Mouse (Mus musculus): ENCODE results near the gene Msto1.
"Not testable (repeated sequence)": the region's sequence is repeated elsewhere in the genome, so short reads cannot be mapped to it uniquely, and the experiment has no call there.

Gene Msto1

DNA sequence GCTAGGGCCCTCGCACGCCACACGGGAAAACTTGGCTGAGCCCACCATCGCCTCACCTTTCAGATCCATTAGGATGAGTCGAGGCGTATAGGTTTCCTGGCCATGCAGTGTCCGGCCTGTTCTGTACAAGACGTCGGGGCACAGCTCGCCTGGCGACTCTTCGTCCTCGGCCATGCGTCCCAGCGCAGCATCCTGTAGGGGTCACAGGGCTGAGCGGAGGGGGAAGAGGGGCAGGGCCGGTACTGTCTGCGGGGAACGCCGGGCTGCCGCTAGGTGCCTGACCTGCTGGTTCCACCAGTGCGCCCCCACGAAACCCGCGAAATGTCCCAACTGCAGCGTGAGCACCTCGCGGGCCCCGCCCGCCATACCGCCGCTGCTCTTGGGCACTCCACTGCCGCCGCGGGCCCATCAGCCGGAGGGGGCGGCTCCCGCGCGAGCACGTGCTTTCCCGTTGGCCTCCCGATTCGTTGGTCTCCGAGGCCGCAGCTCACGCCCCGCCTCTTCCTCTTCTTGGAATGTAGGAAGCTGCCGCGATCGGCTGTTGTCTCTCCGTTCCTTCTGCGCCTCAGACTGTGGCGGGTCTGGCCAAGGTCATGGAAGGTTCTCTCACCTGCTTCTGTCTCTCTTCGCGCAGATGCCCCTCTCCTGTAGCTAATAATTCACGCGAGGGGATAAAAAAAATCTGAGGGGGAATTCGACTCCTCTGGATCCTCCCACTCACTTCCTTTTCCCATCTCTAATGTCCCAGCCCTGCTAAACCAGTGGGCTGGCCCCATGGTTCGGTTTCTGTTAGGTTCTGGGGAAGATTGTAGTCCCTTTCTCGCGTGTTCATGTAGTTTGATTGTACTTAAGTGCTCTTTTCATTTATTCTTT is at the start of gene Msto1:
Msto1 (minus strand) TSS at position 489 of the 873 bp plus-strand sequence.
- peak; percentile 89 for DNase-seq (ENCODE audit: low read depth)

DNA sequence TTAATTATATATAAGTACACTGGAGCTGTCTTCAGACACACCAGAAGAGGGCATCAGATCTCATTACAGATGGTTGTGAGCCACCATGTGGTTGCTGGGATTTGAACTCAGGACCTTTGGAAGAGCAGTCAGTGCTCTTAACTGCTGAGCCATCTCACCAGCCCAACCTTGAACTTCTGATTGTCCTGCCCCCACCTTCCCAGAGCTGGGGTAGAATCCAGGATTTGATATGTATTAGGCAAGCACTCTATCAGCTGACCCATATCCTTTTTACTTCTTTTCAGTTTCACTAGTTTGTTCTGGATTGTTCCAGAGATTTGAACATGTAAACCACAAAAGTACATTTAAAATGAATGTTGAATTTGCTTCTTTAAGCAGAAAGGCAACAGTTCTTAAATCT is 49.4 kb upstream of the Msto1 start:
- DNase-seq (ENCODE audit: low read depth) = not testable (repeated sequence)

DNA sequence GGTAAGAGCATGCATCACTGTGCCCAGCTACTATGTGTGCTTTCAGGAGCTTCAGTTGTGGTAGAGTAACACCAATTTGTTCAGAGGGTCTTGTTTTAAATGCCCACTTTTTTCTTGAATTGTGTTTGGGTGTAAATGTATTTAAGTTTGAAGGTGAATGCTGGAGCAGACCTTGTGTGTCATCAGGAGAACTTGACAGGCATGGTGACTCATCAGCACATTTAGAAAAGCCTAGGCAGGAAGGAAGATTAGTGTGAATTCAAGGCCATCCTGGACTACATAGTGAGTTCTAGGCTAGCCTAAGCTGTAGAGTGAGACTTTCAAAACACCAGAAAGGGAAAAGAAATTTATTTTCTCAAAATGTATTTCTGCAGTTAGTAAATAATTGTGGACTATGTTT is 39.9 kb upstream of the Msto1 start:
- no peak for DNase-seq (ENCODE audit: low read depth)

DNA sequence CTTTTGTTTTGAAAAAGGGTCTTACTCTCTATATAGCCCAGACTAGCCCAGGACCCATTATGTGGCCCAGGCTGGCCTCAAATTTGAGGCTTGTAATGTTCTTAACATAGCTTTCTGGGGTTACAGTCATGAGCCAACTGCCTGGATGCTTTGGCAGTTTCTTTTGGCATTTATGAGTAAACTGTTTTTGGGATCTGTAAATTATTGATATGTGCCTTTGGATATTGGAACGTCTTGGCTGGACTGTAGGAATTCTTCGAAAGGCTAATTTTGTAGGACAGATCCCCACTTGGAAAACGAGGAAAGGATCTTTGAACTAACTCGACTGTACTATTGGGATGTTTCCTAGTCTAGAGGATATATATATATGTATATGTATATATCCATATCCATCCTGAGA is 39.4 kb upstream of the Msto1 start:
- DNase-seq (ENCODE audit: low read depth) = no peak

DNA sequence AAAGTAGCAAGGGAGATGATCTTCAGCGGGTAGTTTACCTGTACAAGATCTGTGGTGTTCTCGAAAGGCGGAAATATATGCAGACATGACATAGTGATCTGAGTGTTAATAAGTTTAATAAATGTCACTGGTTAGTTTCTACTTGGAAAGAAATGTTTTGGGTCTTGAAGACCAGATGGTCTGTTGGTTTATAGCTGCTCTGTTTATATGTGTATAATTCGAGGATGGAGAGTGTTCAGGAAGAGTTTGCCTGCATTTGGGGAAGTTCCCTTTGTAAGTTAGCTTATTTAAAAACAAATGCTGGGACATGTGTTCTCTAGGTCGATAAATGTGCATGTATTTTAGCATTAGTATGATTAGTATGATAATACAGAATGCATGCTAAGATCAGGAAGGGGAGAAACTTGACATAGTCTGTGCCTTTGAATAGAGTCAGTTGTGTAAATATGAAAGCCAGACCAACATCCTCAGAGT is 37.6 kb upstream of the Msto1 start:
- no peak for DNase-seq (ENCODE audit: low read depth)

DNA sequence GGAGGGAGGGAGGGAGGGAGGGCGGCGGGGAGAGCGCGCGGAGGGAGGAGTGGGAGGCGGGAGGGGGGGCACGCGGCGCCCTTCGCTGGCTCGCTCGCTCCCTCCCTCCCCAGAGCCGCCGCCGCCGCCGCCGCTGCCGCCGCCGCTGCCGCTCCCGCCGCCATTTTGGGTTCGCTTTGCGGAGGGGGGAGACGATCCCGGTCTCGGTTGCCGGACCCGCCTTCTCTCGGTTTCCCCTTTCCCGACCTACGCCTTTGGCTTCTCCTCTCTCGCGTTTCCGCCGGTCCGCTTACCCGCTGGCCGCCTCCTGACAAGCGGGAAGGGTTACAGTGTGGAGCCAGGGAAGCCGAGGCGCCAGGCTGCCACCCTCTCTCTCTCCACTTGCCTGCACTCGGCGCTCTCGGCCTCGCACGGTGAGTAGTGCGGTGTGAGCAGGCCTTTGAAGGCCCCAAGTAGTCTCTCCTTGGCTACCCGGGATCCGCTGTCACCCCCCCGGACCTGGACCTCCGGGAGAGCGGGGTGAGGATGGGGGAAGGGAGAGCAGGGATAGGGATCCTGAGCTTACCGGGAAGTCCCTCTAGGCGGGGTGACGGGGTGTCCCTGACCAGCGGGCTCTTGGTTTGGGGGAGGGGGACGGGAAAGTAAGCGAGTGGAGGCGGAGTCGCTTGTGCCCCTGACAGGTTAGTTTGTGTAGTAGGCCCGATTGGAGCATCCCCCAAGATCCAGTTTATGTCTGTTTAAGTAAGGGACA is 37.0 kb upstream of the Msto1 start, which contains the start of the genes Ash1l and Dap3:
Ash1l (plus strand) TSS at position 47 of the 751 bp plus-strand sequence.
Dap3 (minus strand) TSS at position 606 of the 751 bp plus-strand sequence.
- peak; percentile 54 for DNase-seq (ENCODE audit: low read depth)

DNA sequence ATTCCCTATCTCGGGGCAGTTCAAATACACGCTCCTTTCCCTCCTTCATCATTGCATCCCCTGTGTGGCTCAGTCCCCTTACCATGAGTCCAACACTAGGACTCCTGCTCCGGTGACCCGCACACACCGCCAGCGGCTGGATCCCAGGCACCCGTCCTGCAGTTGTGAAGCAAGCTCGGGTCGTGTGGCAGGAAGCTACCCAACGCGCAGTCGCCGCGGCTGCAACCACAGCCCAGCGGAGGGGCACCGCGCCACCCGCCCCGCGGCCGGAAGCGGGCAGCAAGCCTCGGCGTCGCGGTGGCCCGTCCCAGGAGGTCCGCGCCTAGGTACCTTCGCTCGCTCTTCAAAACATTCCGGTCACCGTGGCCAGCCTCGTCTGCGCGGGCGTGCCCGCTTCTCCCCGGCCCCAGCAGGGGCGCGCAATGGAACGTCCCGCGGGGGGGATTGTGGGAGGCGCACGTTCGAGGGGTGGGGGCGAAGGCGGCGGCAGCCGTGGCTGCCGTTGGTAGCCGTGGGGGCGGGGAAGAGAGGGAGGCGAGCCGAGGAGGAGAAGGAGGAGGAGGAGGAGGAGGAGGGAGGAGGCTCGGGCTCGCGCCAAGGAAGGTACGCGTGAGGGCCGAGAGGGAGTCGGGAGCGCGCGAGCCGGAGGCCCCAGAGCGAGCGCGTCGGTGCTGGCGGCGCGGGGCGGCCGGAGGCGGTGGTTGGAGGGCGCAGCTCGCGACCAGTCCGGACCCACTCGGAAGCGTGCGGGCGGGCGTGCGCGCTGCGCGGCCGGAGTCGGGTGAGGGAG is 36.2 kb upstream of the Msto1 start:
- peak; percentile 74 for DNase-seq (ENCODE audit: low read depth)

DNA sequence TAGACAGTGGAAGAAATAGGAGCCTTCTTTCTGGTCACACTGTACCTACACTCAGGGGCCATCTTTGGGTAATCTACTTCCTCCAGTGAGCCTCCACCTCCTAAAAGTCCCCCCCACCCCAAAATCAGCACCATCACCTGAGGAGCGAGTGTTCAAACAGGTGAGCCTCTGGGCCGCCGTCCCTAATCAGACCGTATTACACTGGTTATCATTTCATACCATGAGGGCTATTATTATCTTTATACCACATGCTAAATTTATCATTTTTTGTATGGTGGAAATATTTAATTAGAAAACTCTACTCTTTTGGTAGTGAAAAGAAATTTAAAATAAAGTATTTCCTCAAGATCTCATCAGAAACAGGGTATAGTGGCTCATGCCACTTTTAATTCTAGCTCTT is 30.3 kb upstream of the Msto1 start:
- DNase-seq (ENCODE audit: low read depth) = no peak

DNA sequence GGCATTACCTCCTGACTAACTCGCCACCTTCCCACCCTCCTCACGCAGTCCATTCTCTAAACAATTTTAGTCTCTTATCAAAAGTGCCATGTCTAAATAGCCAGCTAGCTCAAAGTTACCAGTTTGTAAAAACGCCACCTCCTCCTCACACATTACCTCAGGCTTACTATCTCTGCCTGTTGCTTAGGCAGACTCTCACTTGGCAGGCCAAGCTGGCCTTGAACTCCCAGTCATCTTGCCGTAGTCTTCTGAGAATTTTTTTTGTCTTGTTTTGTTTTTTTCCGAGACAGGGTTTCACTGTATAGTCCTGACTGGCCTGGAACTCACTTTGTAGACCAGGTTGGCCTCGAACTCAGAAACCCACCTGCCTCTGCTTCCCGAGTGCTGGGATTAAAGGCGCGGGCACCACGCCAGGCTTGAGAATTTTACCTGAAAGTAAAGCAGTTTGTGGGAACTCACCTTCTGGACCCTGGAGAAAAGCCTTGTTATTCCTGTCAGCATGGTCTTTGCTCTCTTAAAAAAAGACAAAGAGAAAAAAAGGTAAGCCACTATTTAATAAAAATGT is 28.6 kb upstream of the Msto1 start:
- no peak for DNase-seq (ENCODE audit: low read depth)

DNA sequence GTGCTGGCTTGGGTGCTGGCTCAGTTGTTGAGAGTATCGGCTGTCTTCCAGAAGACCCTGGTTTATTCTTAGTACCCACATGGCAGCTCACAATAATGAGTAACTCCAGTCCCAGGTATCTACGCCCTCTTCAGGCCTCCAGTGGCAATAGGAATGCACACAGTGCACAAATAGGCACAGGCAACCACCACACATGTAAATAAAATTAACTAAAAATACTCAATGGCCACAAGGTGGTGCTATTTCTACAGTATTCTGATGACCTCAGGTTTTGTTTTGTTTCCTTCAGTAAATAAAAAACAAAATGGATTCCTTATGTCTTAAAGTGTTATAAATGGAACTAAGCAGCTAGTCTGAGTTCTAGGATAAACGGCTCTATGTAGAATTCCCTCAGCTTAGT is 25.9 kb upstream of the Msto1 start:
- DNase-seq (ENCODE audit: low read depth) = no peak

DNA sequence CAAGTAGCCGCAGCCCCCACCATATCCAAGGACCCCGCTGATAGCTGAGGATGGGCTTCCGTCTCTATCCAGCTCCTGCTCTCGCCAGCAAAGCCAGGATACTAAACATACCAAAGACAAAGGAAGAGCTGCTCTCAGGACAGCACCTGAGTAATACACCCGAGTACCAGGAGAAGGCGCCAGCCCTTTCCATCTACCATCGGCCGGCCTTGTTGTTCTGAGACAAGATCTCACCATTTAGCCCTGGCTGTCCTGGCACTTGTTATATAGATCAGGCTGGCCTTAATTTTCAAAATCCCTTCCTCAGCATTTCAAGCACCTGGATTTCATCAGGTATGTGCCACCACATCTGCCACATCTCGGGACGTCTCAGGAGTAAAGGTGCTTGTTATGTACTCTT is 25.3 kb upstream of the Msto1 start:
- no peak for DNase-seq (ENCODE audit: low read depth)

DNA sequence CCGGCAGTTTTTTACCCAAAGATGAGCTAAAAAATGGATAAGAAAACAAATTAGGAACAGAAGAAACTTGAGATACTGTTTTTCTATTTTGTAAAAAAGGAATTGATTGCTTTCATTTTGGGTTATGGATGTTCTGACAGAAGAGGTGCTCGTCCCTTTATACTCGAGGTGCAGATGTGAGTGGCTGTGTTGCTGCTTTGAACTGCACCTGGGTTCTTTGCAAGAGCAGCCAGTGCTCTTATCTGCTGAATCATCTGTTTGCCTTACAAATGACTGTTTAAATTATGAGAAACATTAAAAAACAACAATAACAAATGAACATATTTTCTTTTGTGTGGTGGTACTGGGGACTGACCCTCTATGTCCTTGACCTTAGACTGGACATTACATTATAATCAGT is 15.7 kb upstream of the Msto1 start:
- DNase-seq (ENCODE audit: low read depth) = no peak

DNA sequence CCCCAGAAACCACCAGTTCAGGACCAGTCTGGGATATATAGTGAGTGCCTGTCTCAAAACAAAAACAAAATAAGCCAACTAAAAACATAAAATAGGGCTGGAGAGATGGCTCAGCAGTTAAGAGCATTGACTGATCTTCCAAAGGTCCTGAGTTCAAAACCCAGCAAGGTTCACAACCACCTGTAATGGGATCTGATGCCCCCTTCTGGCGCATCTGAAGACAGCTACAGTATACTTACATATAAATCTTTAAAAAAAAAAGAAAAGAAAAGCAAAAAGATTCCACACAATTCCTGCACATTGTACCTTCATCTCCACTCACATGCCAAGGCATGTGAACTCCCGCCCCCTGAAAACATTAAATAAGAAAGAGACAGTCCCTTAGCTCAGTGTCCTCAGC is 11.9 kb upstream of the Msto1 start:
- DNase-seq (ENCODE audit: low read depth) = no peak

DNA sequence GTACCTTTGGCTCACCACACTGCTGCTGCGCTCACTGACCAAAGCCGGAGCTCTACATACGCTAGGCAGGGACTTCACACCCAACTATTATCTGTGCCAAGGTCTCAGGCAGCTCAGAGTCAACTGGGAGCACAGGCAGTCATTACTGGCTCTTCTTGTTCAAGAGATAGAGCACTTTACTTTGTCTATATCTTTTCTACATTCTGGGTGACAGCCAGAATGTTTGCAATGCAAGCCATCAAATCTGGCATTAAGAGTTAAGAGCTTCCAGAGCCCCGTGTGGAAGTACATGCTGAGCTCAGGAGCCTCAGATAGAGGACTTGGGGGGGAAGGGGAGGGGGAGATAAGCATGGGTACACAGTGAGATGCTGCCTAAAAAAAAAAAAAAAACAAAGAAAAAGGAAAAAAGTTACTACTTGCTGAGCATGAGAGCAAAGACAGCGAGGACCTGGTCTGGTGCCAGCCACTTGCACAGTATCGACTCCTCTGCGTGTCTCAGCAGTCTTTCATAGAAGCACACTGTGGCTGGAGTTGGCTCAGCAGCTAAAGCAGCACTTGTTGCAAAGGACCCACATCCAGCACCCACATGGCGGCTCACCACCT is 10.3 kb upstream of the Msto1 start:
- DNase-seq (ENCODE audit: low read depth) = no peak

DNA sequence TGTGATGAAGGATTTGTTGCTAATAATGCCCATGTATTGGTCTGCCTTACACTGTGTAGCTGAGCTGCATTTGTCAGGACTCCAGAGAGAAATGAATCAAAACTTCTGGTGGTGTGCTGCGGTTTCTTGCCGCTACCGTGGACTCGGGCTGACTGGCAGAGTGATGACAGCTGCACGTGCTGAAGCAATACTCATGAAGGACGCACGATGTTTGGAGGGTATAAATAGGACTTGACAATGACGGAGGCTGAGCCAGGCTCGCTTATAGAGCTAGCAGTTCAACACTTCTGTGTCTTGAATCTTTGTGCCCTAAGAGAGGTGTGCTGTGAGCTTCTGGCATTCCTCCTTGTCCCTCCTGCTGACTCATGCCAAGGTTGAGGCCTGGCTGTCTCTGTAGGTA is 7.6 kb upstream of the Msto1 start:
- no peak for DNase-seq (ENCODE audit: low read depth)

DNA sequence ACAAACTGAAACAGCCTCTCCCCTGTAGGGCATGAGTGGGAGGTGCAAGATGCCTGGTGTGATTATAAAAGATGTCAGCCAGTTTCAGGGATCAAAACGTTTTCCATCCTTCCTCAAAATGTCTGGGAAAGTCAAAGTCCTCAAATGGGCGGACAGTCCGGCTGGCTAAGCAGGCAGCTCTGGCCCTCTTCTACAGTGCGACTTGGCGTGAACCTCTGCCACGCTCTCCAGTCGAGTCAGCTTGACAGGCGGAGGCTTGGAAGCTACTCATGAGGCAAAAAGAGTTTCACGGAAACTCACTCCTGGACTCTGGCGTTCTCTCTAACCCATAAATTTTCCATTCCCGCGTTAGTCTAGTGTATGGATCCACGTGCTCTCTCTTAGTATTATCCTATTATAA is 5.2 kb upstream of the Msto1 start:
- no peak for DNase-seq (ENCODE audit: low read depth)

DNA sequence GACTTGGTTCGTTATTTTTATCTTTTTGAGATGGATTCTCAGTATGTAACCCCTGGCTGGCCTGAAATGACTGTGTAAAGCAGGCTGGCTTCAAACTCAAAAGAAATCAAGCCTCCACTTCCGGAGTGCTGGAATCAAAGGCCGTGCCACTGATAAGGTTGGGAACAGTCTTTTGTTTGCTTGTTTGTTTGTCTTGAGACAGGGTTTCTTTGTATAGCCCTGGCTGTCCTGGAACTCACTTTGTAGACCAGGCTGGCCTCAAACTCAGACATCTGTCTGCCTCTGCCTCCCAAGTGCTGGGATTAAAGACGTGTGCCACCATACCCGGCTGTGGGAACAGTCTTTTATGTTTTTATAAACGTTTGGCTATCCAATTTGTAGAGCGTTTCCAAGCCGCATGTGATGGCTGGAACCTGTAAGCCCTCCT is 598 bp upstream of the Msto1 start:
- DNase-seq (ENCODE audit: low read depth) = no peak

DNA sequence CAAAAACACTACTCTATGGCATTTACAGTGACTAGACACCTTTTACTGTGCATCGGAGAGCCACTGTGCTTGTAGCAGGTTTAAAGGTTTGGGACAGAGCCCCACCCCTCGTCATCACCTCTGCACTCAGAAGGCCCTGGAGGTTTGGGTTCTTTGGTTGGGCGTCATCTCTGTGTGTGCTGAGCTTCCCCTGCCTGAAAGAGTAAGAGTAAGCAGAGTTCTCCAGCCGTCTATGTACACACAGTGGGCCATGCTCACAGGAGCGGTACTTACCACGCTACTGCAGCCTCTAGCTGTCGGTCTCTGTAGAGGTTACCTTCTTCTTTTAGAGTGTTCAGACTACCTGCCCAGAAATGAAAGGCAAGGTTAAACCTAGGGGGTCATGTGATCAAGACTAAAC is 1.2 kb downstream of the Msto1 start:
- no peak for DNase-seq (ENCODE audit: low read depth)

DNA sequence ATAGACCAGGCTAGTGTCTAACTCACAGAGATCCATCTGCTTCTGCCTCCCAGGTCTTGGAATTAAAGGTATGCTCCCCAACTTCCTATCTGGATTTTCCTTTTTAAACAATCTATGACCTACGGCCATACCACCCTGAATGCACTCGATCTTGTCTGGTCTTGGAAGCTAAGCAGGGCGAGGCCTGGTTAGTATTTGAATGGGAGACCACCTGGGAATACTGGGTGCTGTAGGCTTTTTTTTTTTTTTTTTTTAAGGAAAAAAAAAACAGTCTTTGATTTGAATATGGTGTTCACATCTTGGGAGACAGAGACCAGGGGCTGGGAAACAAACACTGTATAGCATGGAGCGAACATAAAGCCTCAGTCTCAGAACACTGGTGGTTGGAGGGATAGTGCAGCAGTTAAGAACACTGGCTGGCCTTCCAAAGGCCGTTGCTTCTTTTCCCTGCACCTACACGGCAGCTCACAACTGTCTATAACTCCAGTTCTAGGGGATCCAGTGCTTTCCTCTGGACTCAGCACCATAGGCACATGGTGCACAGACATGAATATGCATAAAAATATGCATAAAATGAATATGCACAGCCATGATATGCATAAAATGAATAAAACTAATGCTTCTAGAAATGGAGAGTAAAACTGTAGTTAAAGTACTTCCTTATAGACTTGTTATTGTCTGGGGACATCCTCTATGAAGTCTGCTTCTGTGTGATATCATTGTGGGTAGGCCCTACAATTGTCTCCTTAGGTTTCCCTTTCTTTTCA is 7.2 kb downstream of the Msto1 start:
- no peak for DNase-seq (ENCODE audit: low read depth)

DNA sequence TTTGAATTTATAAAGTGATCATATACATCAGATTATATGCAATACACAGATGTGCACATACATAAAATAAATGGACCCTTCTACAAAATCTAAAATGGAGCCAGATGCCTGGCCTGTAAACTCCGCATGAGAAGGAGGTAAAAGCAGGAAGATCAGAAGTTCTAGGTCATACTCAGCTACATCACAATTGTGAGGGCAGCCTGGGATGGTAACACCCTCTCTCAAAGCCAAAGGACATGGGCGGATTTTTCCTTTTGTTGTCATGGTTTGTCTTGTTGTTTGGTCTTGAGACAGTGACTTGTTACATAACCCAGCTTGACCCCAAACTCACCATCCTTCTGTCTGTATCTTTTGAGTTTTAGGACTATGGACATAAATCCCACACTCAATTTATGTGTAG is 8.1 kb downstream of the Msto1 start:
- DNase-seq (ENCODE audit: low read depth) = no peak

DNA sequence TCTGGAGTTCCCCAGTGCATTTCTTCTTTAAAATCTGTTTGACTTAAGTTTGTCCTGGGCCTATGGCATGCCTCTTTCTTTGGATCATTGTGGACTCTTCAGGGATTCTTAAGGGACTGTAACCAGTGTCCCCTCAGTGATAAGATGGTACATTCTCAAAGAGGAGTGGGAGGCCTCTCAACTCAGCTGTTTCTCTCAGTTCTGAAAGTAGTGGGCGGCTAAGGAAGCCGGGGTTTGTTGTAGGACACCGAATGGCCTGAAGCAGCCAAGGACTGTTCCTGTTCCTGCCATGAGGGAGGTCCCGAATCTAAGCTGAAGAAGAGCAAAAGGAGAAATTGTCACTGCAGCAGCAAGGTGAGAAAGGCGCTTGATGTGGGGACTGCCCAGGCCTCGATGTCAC is 8.6 kb downstream of the Msto1 start:
- no peak for DNase-seq (ENCODE audit: low read depth)
